Mouse (Mus musculus): ENCODE data around the gene Ank3. TPM values are rescaled to one million over a fixed set of nuclear protein-coding genes. Genes with fewer than 3 reads are reported as not detected.
A peak's percentile ranks its signal among the peaks of the same experiment; 100 is the strongest.

Ank3 gene
- total RNA-seq, 1 experiment from 2014 or later = 19.4 TPM

DNA sequence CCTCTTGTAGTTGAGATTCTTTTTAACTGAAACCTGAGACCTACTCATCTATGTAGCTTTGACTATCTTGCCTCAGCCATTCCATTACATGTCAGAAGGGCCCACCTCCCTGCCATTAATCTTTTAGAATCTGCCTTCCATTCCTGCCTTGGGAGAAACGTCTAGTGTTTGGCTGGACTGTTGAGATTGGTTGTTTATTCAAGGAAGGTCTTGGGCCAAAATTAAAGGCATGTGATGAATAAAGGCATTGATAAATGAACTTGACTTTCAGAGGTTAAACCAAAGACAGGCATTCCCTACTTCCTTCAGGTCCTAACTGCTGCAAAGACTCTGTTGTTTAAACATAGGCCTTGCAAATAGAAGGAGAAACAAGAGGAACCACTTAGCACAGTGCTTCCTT lies 271.9 kb downstream of the Ank3 start:
- no peak for DNase-seq

GRCm38 (mm10) chr10:69670959-69671358 lies 272.4 kb downstream of the Ank3 start:
- DNase-seq = no peak

GRCm38 (mm10) chr10:69671505-69671904 lies 272.9 kb downstream of the Ank3 start:
- no peak for DNase-seq

DNA sequence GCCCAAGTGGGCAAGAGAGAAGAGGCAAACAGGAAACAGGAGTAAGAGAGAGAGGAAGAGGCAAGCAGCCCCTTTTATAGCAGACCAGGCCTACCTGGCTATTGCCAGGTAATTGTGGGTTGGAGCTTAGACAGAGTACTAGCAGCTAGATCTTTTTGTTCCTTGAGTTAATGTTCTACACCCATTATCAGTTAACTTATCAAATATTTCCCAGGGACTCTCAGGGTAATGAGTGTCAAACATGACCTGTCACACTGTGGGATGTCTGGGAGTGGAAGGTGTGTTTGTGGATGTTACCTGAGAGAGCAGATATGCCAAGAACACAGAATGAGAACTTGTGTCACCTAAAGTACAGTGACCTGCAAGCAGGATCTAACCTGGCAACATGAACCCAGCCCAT lies 274.0 kb downstream of the Ank3 start:
- no peak for DNase-seq

GRCm38 (mm10) chr10:69678230-69678629 lies 279.7 kb downstream of the Ank3 start:
- DNase-seq = no peak

DNA sequence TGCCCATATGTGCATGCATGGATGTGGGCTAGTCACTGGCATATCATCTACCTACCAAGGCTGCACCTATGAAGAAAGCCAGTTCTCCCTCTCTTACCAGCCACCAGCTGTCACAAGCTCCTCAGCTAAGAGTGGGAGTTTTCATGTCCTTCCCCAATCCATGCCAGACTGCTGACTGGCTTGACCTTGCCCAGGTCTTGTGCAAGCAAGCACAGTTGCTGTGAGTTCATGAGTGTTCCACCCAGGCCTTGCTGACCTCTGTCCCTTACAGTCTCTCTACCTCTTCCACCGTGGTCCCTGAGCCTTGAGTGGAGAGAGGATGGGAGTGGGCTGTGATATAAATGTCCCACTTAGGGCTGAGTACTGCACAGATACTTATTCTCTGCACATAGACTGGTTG lies 287.8 kb downstream of the Ank3 start:
- peak; percentile 62 for DNase-seq

- no peak for DNase-seq
Measured at GRCm38 (mm10) chr10:69689096-69689495, 290.5 kb downstream of the Ank3 start.

- no peak for DNase-seq
Measured at GRCm38 (mm10) chr10:69690131-69690960, 291.8 kb downstream of the Ank3 start.

GRCm38 (mm10) chr10:69690961-69691451 lies 292.4 kb downstream of the Ank3 start:
- DNase-seq = no peak

GRCm38 (mm10) chr10:69696019-69696418 lies 297.4 kb downstream of the Ank3 start:
- no peak for DNase-seq

DNA sequence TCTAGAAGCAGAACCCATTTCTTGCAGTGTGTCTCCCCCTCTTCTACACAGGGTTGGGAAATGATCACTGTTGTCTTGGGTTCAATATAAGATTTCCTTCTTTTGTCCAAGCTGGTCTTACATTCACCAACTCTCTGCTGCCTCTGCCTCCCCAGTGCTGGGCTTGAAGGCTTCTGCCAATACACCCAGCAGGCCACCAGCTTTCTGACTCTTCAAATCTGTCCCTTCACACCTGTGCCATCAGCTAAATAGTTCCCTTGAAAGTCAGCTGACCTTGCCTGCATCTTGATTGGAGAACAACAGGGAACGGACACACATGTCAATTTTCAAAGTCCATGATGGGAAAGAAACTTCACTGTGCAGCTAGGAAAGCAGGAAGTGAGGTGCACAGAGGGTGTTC lies 300.1 kb downstream of the Ank3 start:
- DNase-seq = no peak

DNA sequence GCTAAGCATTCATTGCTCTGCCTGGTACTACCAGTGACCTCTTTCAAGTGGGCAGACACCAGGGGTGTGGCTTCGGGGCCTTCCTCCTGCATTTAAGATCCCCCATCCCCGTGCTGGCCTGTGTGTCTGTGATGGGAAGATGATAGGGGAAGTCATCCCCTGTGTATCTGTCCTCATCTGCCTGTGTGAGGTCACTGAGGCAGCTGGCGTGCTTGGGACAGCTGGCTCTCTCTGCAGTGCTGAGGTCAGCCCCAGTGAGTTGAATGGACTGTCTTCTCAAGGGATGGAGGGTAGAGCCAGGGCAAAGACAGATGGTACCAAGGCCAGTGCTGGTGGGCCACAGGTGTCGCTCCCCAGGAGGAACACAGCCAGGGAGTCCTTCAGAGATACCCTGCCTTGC lies 302.7 kb downstream of the Ank3 start:
- no peak for DNase-seq

DNA sequence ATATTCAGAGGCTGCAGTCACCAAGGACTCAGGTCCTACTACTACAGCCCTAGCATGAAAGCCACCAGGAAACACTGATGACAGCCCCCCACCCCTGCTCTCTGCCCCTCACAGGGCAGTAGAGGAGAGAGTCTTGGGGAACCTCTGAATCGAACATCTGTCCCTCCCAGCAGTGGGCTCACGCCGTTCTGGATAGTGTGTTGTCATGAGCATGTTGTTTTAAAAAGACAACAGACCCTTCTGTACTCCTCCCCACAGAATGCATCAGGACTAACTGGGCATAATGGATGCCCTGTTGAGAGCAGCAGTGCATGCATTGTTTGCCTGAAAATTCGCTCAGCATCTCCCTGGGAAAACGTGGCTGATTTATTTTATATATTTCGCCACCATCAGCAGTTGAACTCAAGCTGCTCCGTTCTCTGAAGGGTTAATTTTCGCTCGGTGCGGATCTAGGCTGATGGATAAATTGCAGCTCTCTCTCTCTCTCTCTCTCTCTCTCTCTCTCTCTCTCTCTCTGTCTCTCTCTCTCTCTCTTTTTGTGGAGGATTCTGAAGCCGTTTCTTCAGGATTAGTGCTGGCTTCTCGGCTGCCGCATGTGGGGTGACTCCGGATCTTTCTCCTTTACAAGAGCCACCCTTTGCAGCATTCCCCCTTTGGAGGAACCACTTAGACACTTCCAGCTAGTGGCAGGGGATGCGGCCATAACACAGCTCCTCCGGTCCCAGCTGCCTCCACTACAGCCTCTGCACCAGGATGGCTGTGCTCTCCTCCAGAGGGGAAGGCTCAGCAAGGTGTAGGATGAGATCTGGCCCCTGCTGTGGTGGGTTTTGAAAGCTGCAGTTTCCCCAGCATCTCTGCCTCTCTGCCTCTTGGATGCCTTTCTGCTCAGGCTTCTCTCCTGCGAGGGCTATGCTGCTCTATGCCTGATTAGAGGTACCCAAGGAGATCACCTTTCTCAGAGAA lies 307.5 kb downstream of the Ank3 start:
- no peak for DNase-seq

- DNase-seq = peak; percentile 42
Measured at GRCm38 (mm10) chr10:69706851-69707788, 308.5 kb downstream of the Ank3 start.

GRCm38 (mm10) chr10:69707844-69708550 lies 309.4 kb downstream of the Ank3 start:
- DNase-seq = peak; percentile 4

GRCm38 (mm10) chr10:69709631-69710030 lies 311.1 kb downstream of the Ank3 start:
- peak; percentile 6 for DNase-seq

DNA sequence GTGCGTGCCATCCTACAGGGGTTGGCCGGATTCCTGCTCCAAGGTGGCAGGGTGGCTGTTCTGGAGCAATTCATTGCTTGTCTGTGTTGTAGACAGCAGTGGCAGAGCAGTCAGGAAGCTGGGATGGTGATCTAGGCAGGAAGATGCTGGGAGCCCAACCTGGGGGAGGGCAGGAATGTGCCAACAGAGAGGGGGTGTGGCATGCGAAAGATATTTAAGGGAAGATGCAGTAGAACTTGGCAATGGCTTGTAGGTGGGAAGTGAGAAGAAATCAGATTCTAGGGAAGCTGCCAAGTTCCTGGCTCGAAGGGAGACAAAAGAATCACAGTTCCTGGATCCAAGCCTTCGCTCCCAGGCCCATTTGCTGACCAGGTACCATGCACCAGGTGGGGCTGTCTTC lies 312.2 kb downstream of the Ank3 start:
- DNase-seq = no peak

DNA sequence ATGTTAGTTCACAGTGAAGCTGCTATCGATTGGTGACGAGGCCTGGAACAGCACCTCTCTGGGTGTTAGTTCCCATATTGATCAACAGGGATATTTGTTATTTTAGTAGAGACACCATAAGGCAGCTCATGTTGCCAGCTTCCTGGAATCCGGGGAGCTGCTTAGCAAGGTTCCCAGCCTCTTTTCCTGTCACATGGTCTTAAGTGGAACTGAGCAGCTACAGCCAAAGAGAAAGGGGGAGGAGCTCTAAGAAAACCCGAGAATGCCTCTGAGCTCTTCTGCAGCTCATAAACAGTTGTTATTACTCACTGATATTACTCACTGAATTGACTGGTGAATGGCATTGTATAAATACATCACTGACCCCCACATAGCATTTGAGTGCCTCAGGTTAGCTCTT lies 318.3 kb downstream of the Ank3 start:
- no peak for DNase-seq

DNA sequence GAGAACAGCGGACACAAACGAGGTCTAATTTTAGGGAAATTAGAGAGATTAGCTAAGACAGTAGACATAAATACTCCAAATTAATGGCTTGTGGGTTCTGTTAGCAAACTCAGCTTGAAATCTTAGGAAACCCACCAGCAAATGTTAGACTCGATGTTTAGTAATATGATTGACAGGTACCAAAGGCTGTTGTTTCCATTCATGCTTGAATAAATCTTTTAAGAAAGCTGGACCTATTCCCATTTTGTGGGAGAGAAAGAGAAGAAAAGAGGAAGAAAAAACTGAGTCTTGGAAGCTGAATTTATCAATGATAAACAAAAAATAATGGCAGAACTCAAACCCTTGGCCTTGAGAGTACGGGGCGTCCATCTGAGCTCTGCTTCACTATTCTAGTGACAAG lies 320.8 kb downstream of the Ank3 start:
- DNase-seq = no peak

- DNase-seq = peak; percentile 52
Measured at GRCm38 (mm10) chr10:69719901-69720415, 321.4 kb downstream of the Ank3 start.

GRCm38 (mm10) chr10:69720452-69720851 lies 321.9 kb downstream of the Ank3 start:
- DNase-seq = no peak
